ENCODE assay signal across 25 mouse cellular contexts in the genomic region with DNA sequence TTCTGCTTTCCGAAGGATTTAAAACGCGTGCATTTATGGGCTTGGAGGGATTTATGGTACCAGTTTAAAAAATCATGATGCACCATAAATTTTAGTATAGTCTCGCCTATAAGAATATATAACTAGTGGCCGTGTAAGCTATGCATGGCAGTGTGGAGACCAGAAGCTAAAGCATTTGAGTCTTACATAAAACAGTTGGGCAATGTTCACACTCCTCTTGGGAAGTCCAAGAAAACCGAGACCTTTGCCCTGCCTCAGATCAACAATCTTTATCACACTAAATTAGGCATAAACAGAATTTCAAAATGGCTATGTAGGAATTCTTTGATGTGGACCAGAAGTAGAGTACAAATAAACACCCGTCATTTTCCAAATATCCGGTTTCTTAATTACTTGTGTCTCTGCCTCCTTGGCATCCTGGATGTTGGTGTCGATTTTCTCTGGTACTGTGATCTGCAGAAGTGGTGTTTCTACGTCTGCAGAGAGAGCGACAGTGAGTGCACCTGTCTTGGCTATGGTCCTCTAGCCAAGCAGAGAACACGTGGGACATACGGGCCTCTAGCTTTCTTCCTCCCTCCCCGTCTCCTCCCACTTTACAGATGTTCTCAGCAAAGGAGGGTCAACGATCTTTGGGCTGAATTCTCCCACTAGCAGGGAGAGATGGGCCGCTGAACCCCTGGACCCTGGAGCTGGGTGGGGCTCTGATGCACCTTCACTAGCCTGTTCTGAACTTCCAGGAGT. TPM values are rescaled to one million over a fixed set of nuclear protein-coding genes. Genes with fewer than 3 reads are reported as not detected.
A peak's percentile ranks its signal among the peaks of the same experiment; 100 is the strongest.
DNase-seq lines count a peak whose midpoint lies in the region; TF ChIP-seq lines count a peak whose summit lies in the region.
"Had no signal": no experiment of that assay in that cellular context is flagged by ENCODE, and none has a peak within 500 bp of the region (broad histone marks: within the 10 kb centered on the region; RNA-seq: fewer than 3 reads in every experiment).

No protein-coding gene starts in this region.

- DNase-seq in liver, adult 2 months (ENCODE audit: extremely low read depth, low read depth, low spot score): peak; percentile 4
- DNase-seq in liver: no peak
- DNase-seq in lung, adult 2 months: no peak
- peak; percentile 45 for DNase-seq in lung, postnatal 10 days
- no peak for DNase-seq in right cerebral cortex, postnatal 14 days
- DNase-seq in thymus, postnatal 10 days (ENCODE audit: low spot score in 2 of 2): no peak
- DNase-seq in Muller cell, postnatal 12 days (ENCODE audit: inconsistent ontology term): no peak
- DNase-seq: adrenal gland, postnatal 14 days; B cell, adult 2 months; cerebellum, adult 9-11 months; heart, postnatal 36 days; kidney, adult 2 months; right cerebral cortex, adult 18-20 months had no signal

- H3K4me1 ChIP-seq in liver, adult 2 months (ENCODE audit: control insufficient read depth, insufficient read depth, low read length): no peaks in the 10 kb centered on the region
- H3K4me1 ChIP-seq in lung, adult 2 months (ENCODE audit: control insufficient read depth, insufficient read depth, low read length): no peaks in the 10 kb centered on the region; the same call in 1 of the 2 replicates
- H3K4me1 ChIP-seq: embryonic facial prominence, embryonic 15.5 days; forebrain, embryonic 15.5 days; neural tube, embryonic 15.5 days had no signal

- TF ChIP-seq CTCF in liver, adult 2 months (IDR thresholded peaks at IDR 0.05; ENCODE audit: low read depth, low read length): no peak
- TF ChIP-seq CTCF in lung, adult 2 months (IDR thresholded peaks at IDR 0.05; ENCODE audit: insufficient read depth, low read length): no peak

- no peak for TF ChIP-seq POLR2A in liver, adult 2 months (IDR thresholded peaks at IDR 0.05; ENCODE audit: extremely low read depth, insufficient read depth, low read length)
- TF ChIP-seq POLR2A in lung, adult 2 months (IDR thresholded peaks at IDR 0.05; ENCODE audit: borderline replicate concordance, extremely low read depth, low read depth, low read length): no peak

- H3K27ac ChIP-seq in liver, adult 2 months (replicated peaks; ENCODE audit: insufficient read depth, low read depth, low read length): no peak overlapping the region
- H3K27ac ChIP-seq: embryonic facial prominence, embryonic 15.5 days; forebrain, embryonic 15.5 days; heart, embryonic 13.5 days; hindbrain, embryonic 13.5 days; liver, embryonic 14.5 days; neural tube, embryonic 15.5 days had no signal

- H3K9ac ChIP-seq in liver, adult 2 months (ENCODE audit: low read depth, low read length): no peak overlapping the region
- H3K9ac ChIP-seq: embryonic facial prominence, embryonic 15.5 days; forebrain, embryonic 15.5 days; heart, embryonic 13.5 days; hindbrain, embryonic 13.5 days; liver, embryonic 14.5 days; neural tube, embryonic 15.5 days had no signal

- H3K4me3 ChIP-seq in liver, adult 2 months (ENCODE audit: insufficient read depth, low read depth, low read length): no peak overlapping the region
- peak overlapping the region; percentile 8 for H3K4me3 ChIP-seq in lung, adult 2 months (replicated peaks; ENCODE audit: extremely low read depth, low read depth, low read length)
- H3K4me3 ChIP-seq: embryonic facial prominence, embryonic 15.5 days; forebrain, embryonic 15.5 days; heart, embryonic 13.5 days; hindbrain, embryonic 13.5 days; neural tube, embryonic 15.5 days had no signal

- H3K79me2 ChIP-seq in liver, adult 2 months (ENCODE audit: control insufficient read depth, insufficient read depth, low read length): no peaks in the 10 kb centered on the region

- no peaks in the 10 kb centered on the region for H3K36me3 ChIP-seq in liver, adult 2 months (ENCODE audit: control insufficient read depth, insufficient read depth, low read length)
- H3K36me3 ChIP-seq: embryonic facial prominence, embryonic 15.5 days; forebrain, embryonic 15.5 days; heart, embryonic 13.5 days; hindbrain, embryonic 13.5 days; neural tube, embryonic 15.5 days had no signal

- H3K27me3 ChIP-seq in liver, adult 2 months (ENCODE audit: control insufficient read depth, insufficient read depth, low read length): no peaks in the 10 kb centered on the region
- H3K27me3 ChIP-seq: embryonic facial prominence, embryonic 15.5 days; forebrain, embryonic 15.5 days; heart, embryonic 13.5 days; hindbrain, embryonic 13.5 days; neural tube, embryonic 15.5 days had no signal

- WGBS in liver, adult 2 months: 72% methylated on average over 16 of the region's 16 CpGs
- WGBS in lung, adult 2 months: 41% methylated on average over 16 of the region's 16 CpGs

RNA-seq across cellular contexts. Expression of gene Adam3, which starts 0.6 kb away (rescaled TPM):
- not detected in 2 replicates for total RNA-seq in liver, adult 2 months (2014; rRNA removed)
- polyA plus RNA-seq in liver, adult 2 months (2012; rRNA removed): 0.30 TPM in 1 of 2 replicates, not detected in the other
- polyA plus RNA-seq in lung, adult 2 months (2012; rRNA removed): 0.92 and 3.0 TPM in 2 replicates
- total RNA-seq: adrenal gland, postnatal 14 days; gastrocnemius, adult 8-10 months; heart, postnatal 36 days; layer of hippocampus, adult 18-20 months; layer of hippocampus, postnatal 14 days; MEL; midbrain, postnatal 0 days had no signal
- polyA plus RNA-seq: forebrain, embryonic 15.5 days; limb, embryonic 11.5 days; neural tube, embryonic 15.5 days had no signal

Comparison
In these comparisons a context has a peak if more than half of its experiments do, and no peak if none do; other contexts are left out.
1. DNase-seq: peak in liver, adult 2 months (single experiment) and lung, postnatal 10 days (single experiment); none in liver (single experiment), lung, adult 2 months (single experiment), right cerebral cortex, postnatal 14 days (single experiment), thymus, postnatal 10 days (0 of 2) and Muller cell, postnatal 12 days (single experiment).